Mouse (Mus musculus) heart, postnatal 10 days (tissue): ENCODE results near the gene Pitpnm2. TPM values are rescaled to one million over a fixed set of nuclear protein-coding genes. Genes with fewer than 3 reads are reported as not detected.

Experiments used
- DNase-seq, 2 experiments: peaks; one replicate each; pipeline ENCODE4 v3.0.0; 2021
- intact Hi-C: fragments of 180-260 bp; cut with DNase I; formaldehyde crosslinking; loops from one replicate; pipeline ENCODE4 v1.15.1; 2025
- total RNA-seq, 2 experiments: library from RNA; stranded (reverse); gene quantifications; 2 replicates each; pipeline ENCODE4 v1.2.3; 2021

The Pitpnm2 gene
- total RNA-seq, 2 experiments from 2014 or later: 54.2 to 58.3 TPM

DNA sequence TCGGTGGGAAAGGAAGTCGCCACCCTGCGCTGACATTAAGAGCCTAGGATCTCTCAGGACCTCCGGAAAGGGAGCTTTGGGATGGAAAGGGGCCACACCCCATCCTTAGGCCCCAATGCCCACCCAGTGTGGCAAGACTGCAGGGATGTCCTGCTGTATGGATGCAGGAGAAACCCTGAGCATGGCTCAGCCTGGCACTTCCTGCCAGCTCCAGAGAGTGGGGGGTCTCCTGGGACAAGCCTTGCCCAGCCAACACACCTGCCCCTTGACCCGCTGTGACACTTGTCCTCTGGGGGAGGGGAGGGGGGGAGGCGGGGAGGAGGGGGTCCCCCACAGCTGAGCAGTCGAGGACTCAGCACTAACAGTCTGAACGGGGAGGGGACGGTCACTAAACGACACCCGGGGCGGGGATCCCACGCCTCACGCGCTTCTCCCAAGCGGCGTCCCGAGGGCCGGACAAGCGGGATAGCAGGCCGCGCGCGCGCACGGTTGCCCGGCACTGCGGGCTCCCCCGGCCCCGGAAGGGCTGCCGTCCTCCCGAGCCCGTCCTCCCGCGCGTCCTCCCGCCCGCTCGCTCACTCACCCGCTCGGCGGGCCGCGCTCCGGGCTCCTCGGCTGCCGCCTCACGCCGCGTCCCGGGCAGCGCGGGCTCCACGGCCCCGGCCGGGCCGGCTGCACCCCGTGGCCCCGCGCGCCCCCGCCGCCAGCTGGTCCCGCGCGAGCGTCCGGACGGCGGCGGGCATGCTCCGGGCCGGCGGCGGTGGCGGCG lies 531 bp downstream of the Pitpnm2 start:
- intact Hi-C loops: loop anchor here (2.0 kb wide), 2 partner anchors 34 to 86 kb away; no protein-coding TSS in a partner anchor
- DNase-seq: peak; percentile 69

DNA sequence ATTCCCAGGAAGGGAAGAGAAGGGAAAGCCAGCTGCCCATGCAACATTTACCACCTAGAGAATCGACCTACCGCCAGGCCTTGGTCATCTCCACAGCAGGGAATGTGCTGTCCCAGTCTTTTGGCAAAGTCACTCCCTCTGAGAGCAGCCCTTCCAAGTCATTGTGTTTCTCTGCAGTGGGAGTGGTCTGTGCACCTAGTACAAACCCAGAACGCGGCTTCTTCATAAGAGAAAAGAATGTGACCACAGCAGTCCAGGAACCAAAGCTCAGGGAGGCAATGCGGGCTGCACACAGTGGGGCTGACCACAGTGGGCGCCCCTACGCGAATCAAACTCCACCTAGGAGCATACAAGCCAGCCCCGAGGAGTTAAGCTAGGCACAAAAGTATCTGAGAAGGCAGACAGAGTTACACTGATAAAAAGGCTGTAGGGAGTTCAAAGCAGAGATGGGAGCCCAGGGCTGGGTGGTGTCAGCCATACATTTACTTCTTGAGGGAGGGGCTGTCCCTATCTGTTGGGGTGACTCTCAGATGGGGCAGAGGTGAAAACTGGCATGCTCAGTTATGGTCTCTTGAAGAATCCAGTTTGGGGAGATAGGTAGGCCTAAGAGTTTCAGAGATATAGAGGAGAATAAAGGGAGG lies 1.5 kb downstream of the Pitpnm2 start:
- peak; percentile 57 to 62 for DNase-seq
- intact Hi-C loops: loop anchor here (2.0 kb wide), 2 partner anchors 33 to 85 kb away; no protein-coding TSS in a partner anchor

DNA sequence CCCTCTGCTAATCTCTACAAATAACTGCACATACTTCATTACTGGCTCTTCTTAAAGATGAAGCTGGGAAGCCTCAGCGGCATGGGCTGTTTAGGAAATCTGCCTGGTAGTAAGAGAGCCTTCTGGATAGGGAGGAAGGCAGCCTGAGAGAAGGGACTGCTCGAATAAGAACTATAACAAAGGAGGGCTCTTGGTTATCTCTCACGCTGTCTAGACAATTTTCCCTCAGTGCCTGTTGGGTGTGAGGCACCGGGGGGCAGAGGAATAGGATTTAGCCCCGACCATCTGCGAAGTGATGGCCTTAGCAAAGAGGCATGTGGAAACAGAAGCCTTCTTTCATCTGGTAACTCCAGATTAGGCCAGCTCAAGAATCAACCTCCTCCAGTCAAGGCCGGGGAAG lies 2.3 kb downstream of the Pitpnm2 start:
- DNase-seq: no peak
- intact Hi-C loops: no loop called here

DNA sequence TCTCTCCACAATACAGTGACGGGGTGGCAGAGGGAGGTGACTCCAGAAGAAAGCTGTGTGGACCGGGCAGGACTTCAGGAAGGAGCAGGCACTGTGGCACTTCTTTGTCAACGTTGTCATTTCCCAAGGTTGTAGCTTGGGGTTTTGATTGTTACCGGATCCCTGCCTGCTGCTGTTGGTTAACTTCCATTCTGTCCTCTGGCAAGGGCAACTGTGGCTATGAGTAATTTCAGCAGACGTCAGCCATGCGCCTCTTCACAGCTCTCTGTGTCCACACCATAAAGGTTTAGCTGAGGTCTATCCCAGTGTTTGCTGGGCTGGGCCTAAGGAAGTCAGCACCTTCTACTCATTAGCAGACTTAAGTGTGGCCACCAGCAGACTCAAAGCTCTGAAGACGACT lies 4.7 kb downstream of the Pitpnm2 start:
- intact Hi-C loops: no loop called here
- no peak for DNase-seq

DNA sequence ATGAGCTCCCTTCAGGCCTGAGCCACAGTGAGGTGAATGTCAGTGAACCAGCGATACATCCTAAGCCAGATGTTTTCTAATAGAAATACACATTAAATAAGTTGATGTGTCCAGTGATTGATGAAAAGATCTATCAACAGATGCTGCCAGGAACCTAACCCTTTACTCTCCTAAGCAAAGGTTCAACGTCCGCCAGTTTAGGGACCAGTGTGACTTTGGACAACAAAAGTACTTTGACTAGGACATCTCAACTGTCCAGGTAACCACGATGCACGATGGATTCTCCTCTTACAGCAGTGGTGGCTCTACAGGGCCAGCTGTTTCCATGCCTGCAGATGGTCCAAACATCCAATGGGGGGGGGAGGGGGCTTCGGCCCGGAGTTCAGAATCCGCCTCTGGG lies 5.1 kb downstream of the Pitpnm2 start:
- intact Hi-C loops: no loop called here
- no peak for DNase-seq

DNA sequence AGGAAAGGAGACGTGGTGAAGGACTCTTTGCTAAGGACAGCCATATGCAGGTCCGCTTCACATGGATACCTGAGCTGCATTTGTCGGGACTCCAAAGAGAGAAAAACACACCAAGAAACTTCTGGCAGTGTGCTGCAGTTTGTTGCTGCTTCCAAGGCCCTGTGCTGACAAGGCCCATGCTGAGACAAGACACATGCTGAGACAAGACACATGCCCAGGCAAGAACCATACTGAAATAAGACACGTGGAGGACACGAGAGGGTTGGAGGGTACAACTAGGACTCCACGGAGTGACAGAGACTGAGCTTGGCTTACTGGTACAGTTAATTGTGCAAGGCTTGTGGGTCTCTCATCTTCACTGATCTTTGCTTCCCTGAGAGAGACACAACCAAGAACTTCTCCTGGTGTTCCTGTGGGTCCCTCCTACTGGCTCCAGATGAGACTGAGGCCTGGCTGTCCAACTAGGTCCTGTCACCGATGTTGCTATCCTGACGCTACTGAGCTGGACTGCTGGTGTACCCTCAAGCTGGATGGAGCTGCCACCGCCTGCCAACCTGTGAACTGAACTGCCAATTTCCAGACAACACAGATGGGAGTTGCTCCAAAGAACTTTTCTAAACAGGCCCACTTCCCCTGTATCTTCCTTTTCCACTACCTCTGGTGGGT lies 6.2 kb downstream of the Pitpnm2 start:
- intact Hi-C loops: no loop called here
- no peak for DNase-seq

DNA sequence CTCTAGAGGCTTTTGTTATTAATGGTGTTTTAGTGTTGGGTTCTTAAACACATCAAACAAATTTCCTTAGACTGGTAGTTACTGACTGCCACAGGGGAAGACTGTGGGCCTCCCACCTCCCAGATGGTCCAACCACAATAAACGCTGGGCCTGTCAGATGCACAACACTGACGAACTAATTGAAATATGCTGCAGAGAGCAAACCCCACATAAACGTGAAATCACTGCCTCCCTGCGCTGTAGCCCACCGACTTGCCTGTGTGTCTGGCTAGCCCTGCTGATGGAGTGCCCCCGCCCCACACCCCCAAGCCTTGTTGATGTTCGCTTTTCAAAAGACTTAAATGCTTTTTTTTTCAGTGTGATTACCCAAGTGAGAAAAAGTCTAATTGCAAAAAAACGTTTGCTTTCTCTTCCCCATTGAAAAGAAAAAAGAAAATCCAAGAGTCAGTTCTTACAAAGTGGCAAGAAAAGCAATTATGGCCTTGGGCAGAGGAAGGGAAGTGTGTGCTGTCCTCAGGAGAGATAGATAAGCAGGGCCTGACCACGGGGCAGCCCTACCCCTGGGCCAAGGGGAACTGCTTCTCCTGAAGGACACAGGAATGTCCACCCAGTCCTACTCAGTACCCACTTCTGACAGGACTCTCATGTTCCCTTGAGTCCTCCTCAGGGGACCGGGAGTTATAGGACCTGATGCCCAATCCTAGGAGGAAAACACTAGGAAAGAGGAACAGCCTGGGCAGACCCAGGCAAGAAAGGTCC lies 7.7 kb downstream of the Pitpnm2 start:
- intact Hi-C loops: no loop called here
- DNase-seq: no peak

DNA sequence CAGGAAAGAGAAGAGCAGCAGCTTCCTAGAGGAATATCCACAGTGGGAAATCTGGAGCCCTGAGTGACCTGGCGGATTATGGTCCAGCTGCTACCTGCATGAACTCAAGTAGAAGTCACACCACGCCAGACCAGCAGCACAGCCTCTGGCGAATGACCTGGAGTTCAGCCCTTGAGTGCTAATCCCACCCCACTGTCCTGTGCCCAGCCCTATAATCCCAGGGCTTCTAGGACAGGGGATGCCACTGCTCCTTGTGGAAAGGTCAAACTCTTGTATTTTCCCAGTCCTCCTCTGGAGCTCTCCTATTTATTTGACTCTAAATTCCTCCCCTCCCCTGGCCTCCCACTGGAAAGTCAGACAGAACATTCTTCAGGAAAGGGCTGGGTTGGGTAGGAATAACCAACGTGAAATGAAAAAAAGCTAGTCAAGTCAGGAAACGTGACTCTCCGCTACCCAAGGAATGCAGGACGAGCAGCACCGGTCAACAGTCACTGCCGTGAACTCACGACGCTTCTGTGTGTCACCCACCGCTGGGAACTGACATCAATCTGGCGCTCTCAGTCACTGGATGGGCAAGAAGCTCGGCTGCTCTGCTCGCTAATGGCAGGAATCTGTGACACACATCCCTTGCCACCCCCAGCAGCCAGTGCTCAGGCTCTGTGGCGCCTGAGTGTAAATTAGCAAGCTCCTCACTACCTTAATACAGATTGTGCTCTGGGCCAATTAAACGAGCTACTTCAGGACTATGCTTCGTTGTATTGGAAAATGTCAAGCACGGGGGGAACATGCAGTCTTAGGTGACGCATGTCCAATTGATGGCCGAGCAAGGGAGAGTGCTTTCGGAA lies 8.5 kb downstream of the Pitpnm2 start:
- DNase-seq: no peak
- intact Hi-C loops: no loop called here

DNA sequence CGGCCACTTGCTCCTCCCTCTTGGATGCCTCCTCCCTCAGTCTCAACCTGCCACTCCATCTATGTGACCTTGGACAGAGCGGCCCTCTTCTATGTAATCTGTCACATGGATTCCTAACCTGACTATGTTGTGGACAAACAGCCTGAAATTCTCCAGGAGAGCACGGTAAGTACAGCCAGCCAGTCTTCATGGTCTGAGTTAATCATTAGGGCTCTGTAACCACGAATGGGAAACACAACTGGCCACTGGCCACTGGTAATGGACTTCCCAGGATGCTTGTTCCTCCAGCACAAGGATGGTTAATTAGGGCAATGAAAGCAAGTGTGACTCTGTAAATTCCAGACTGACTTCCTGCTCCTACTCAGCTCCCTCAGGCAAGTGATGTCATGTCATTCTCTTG lies 13.4 kb downstream of the Pitpnm2 start:
- intact Hi-C loops: no loop called here
- no peak for DNase-seq

DNA sequence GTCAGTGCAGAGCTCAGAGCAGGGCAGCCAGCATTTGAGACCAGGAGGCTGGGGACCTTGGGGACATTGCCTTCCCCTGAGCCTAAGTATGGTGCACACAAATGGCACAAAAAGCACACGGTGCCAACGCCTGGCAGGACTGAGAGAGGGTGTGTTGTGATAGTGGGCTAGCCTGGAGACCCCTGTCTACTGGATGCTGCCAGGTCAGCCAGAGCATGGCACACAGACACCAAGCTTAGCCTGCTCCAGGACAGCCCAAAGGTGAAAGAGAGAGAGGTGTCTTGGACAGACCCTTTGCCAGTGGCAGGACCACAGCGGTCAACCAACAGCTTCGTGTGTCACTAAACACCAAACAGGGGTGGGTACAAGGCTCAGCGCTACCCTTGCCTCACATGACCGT lies 14.8 kb downstream of the Pitpnm2 start:
- DNase-seq: peak in 1 of 2 experiments; percentile 3
- intact Hi-C loops: no loop called here

GRCm38 (mm10) chr5:124233874-124234661 lies 15.5 kb downstream of the Pitpnm2 start:
- peak; percentile 67 to 71 for DNase-seq
- intact Hi-C loops: no loop called here

- intact Hi-C loops: no loop called here
Observed at GRCm38 (mm10) chr5:124233144-124233465, 16.5 kb downstream of the Pitpnm2 start.

DNA sequence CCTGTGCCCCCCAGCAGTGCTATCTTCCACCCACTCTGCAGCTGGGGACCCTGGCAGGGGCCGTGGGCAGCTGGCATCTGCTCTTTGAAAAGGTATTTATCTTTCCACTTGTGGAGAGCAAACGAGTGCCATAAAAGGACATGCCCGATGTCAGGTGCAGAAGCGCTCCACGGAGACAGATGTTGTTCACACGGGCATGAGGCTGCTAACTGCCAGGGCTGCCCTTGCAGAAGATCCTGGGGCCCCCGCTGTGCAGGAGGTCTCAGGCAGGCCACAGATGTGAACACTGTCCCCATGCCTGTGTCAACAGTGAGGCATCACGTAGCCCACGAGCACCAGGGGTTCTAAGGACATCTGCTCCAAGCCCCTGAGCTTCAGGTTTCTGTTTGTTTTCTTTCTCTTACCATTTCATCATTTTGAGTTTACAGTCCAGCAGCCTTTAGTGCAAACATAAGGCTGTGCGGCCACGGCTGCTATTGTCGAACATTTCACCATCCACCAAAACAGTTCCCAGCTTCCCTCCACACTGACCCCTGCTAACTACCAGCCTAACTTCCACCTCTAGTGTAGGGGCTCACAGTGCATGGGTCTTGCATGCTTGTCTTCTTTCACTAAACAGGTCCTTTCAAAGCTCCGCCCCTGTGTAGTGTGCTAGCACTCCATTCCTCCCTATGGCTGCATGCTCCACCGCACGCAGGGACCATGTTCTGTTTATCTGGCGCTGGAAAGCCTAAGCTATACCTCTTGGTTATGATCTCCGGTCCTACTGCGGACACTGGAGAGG lies 17.0 kb downstream of the Pitpnm2 start:
- peak in 1 of 2 experiments; percentile 10 for DNase-seq
- intact Hi-C loops: no loop called here

More at GRCm38 (mm10) chr5:124233144-124233465, 16.5 kb downstream of the Pitpnm2 start:
- peak in 1 of 2 experiments; percentile 13 for DNase-seq

DNA sequence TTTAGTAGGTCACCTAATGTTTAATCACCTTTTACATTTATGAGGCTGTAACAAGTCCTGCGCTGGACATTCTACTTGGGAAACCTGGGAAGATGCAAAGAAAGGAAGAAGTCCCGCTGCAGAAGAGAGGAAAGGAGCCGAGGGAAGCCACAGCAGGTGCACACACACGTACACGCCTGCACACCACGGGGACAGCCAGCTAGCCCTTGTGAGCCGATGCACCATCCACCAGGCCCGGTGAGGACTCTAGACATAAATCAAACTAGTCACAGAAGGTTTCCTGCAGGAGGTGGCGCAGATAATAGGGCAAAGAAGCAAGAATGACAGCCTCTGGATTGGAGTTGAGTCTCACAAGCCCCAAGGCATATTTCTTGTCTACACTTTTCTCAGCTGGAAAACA lies 19.1 kb downstream of the Pitpnm2 start:
- intact Hi-C loops: no loop called here
- no peak for DNase-seq

GRCm38 (mm10) chr5:124227193-124227592 lies 22.4 kb downstream of the Pitpnm2 start:
- DNase-seq: no peak
- intact Hi-C loops: no loop called here

- intact Hi-C loops: no loop called here
- no peak for DNase-seq
Observed at GRCm38 (mm10) chr5:124226494-124226893, 23.1 kb downstream of the Pitpnm2 start.

DNA sequence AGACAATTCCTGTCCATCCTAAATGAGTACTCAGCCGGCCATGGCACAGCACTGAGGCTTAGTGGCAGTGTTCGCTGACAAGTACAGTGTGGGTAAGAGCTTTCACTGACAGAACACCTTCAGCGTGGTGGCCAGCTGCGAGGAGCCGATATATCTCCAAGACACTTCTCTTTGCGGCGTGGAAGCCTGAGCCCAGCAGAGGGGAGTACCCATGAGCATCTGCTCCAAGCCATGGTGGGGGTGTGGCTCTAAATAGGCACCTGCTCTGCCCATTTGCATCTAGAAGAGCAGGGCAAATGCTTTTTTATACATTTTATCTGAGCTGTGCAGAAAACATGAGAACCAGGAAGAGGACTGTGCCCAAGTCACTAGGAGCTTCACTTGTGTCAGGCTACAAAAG lies 23.7 kb downstream of the Pitpnm2 start:
- intact Hi-C loops: no loop called here
- DNase-seq: no peak

GRCm38 (mm10) chr5:124224321-124225092 lies 25.1 kb downstream of the Pitpnm2 start:
- DNase-seq: peak; percentile 73 to 77
- intact Hi-C loops: no loop called here
